Mouse (Mus musculus) heart, embryonic 16.5 days (tissue): ENCODE data around the gene Ttc41. TPM values are rescaled to one million over a fixed set of nuclear protein-coding genes. Genes with fewer than 3 reads are reported as not detected.

ENCODE experiments used
- ATAC-seq: fragments of 200-750 bp; cut with Nextera tagmentation; replicated peaks from 2 replicates; pipeline ENCODE4 v1.8.0; 2017; ENCODE audit warnings: moderate number of reproducible peaks; ENCODE audit not compliant: insufficient read depth, low FRiP score; ENCODE audit errors: extremely low read depth
- H3K27ac ChIP-seq: fragments of 300-500 bp; sonication (generic); 2 replicates; pipeline ENCODE4 v1.5.1; 2014; ENCODE audit warnings: mild to moderate bottlenecking, low read length, control low read depth, moderate library complexity
- H3K27me3 ChIP-seq: fragments of 300-500 bp; sonication (generic); 2 replicates; pipeline ENCODE4 v1.6.1; 2014; ENCODE audit warnings: low read length, mixed read lengths; ENCODE audit not compliant: control insufficient read depth, insufficient read depth
- H3K36me3 ChIP-seq: fragments of 300-500 bp; sonication (generic); 2 replicates; pipeline ENCODE4 v1.6.1; 2014; ENCODE audit not compliant: control insufficient read depth, insufficient read depth
- H3K4me1 ChIP-seq: fragments of 300-500 bp; sonication (generic); 2 replicates; pipeline ENCODE4 v1.6.1; 2014; ENCODE audit warnings: low read length, mixed read lengths; ENCODE audit not compliant: control insufficient read depth, insufficient read depth
- H3K4me2 ChIP-seq: fragments of 300-500 bp; sonication (generic); 2 replicates; pipeline ENCODE4 v1.6.1; 2014; ENCODE audit warnings: low read depth, mild to moderate bottlenecking, control low read depth, low read length
- H3K4me3 ChIP-seq: fragments of 300-500 bp; sonication (generic); 2 replicates; pipeline ENCODE4 v1.5.1; 2014; ENCODE audit warnings: mild to moderate bottlenecking, control low read depth, low read length
- H3K9ac ChIP-seq: fragments of 300-500 bp; sonication (generic); 2 replicates; pipeline ENCODE4 v1.6.1; 2014; ENCODE audit warnings: low read length, control low read depth
- H3K9me3 ChIP-seq: fragments of 300-500 bp; sonication (generic); replicated peaks from 2 replicates; pipeline ENCODE4 v1.6.1; 2016; ENCODE audit warnings: low read length; ENCODE audit not compliant: control insufficient read depth
- WGBS: fragments of 180-500 bp; shearing (Covaris S2); extraction: QIAGEN DNeasy Blood & Tissue Kit; methylation state at CpG from one replicate; pipeline ENCODE4 v1.1.7; 2014; 5-methylcytosine and 5-hydroxymethylcytosine counted together
- polyA plus RNA-seq: library from polyadenylated mRNA; unstranded; fragments of >200 nt; fragmentation: Nextera tagmentation; extraction: Ambion mirVana; gene quantifications from 2 replicates; pipeline ENCODE4 v1.2.1, GENCODE M21; 2015

Gene Ttc41
- polyA plus RNA-seq, 1 experiment from 2014 or later = 1.9 TPM

GRCm38 (mm10) chr10:86785396-86785795 is 79.8 kb downstream of the Ttc41 start:
- no peak for ATAC-seq
- no peaks in the 10 kb centered on the region for H3K36me3 ChIP-seq
- 78% methylated on average over 2 of the region's 2 CpGs for WGBS
- no peak overlapping the region for H3K9ac ChIP-seq
- no peak overlapping the region for H3K27ac ChIP-seq
- peaks cover 31% of the 10 kb centered on the region for H3K4me1 ChIP-seq
- H3K4me3 ChIP-seq = no peak overlapping the region
- no peaks in the 10 kb centered on the region for H3K9me3 ChIP-seq
- no peak overlapping the region for H3K4me2 ChIP-seq
- no peaks in the 10 kb centered on the region for H3K27me3 ChIP-seq

- H3K27ac ChIP-seq = no peak overlapping the region
- H3K36me3 ChIP-seq = no peaks in the 10 kb centered on the region
- peaks cover 25% of the 10 kb centered on the region for H3K4me1 ChIP-seq
- WGBS = 94% methylated on average over 5 of the region's 5 CpGs
- no peaks in the 10 kb centered on the region for H3K27me3 ChIP-seq
- H3K4me2 ChIP-seq = no peak overlapping the region
- H3K9ac ChIP-seq = no peak overlapping the region
- no peak for ATAC-seq
- no peak overlapping the region for H3K4me3 ChIP-seq
- no peaks in the 10 kb centered on the region for H3K9me3 ChIP-seq
Observed at GRCm38 (mm10) chr10:86786083-86786482, 80.5 kb downstream of the Ttc41 start.

GRCm38 (mm10) chr10:86788193-86788592 is 82.6 kb downstream of the Ttc41 start:
- no peak overlapping the region for H3K4me3 ChIP-seq
- no peak overlapping the region for H3K4me2 ChIP-seq
- ATAC-seq = no peak
- H3K36me3 ChIP-seq = no peaks in the 10 kb centered on the region
- no peaks in the 10 kb centered on the region for H3K9me3 ChIP-seq
- no peak overlapping the region for H3K9ac ChIP-seq
- H3K27me3 ChIP-seq = no peaks in the 10 kb centered on the region
- peaks cover 30% of the 10 kb centered on the region for H3K4me1 ChIP-seq
- 50% methylated on average over 5 of the region's 5 CpGs for WGBS
- H3K27ac ChIP-seq = no peak overlapping the region

GRCm38 (mm10) chr10:86789146-86789672 is 83.6 kb downstream of the Ttc41 start:
- 84% methylated on average over 7 of the region's 7 CpGs for WGBS

GRCm38 (mm10) chr10:86791507-86792184 is 86.0 kb downstream of the Ttc41 start:
- 57% methylated on average over 7 of the region's 7 CpGs for WGBS
- peak overlapping the region; percentile 44; the same call in 1 of the 2 replicates for H3K27ac ChIP-seq
- H3K36me3 ChIP-seq = no peaks in the 10 kb centered on the region

More at GRCm38 (mm10) chr10:86789146-86789672, 83.6 kb downstream of the Ttc41 start:
- Histone ChIP-seq H3K36me3 (no peaks in the 10 kb centered on the region), H3K4me2 (no peak overlapping the region), H3K27ac (no peak overlapping the region), H3K9me3 (no peaks in the 10 kb centered on the region), H3K4me1 (peaks cover 39% of the 10 kb centered on the region), H3K4me3 (no peak overlapping the region), H3K9ac (no peak overlapping the region), H3K27me3 (no peaks in the 10 kb centered on the region)
- ATAC-seq = no peak

GRCm38 (mm10) chr10:86793509-86793951 is 87.9 kb downstream of the Ttc41 start:
- H3K27me3 ChIP-seq = no peaks in the 10 kb centered on the region
- peak; percentile 64 for ATAC-seq
- WGBS = 51% methylated on average over 2 of the region's 2 CpGs
- peak overlapping the region; percentile 81 for H3K27ac ChIP-seq
- peaks cover 35% of the 10 kb centered on the region for H3K4me1 ChIP-seq
- H3K9me3 ChIP-seq = no peaks in the 10 kb centered on the region
- H3K36me3 ChIP-seq = no peaks in the 10 kb centered on the region
- no peak overlapping the region for H3K4me2 ChIP-seq
- H3K9ac ChIP-seq = 0 out of 2 replicates have a peak overlapping the region, but pooled peaks have one; percentile 17
- no peak overlapping the region for H3K4me3 ChIP-seq

More at GRCm38 (mm10) chr10:86791507-86792184, 86.0 kb downstream of the Ttc41 start:
- ATAC-seq = no peak
- H3K4me2 ChIP-seq = no peak overlapping the region
- H3K27me3 ChIP-seq = no peaks in the 10 kb centered on the region
- H3K4me3 ChIP-seq = no peak overlapping the region
- no peak overlapping the region for H3K9ac ChIP-seq
- H3K9me3 ChIP-seq = no peaks in the 10 kb centered on the region
- H3K4me1 ChIP-seq = peaks cover 43% of the 10 kb centered on the region

GRCm38 (mm10) chr10:86794196-86794595 is 88.6 kb downstream of the Ttc41 start:
- ATAC-seq = no peak
- 86% methylated on average over 4 of the region's 4 CpGs for WGBS
- peak overlapping the region; percentile 81 for H3K27ac ChIP-seq

GRCm38 (mm10) chr10:86794794-86795535 is 89.4 kb downstream of the Ttc41 start:
- 74% methylated on average over 9 of the region's 9 CpGs for WGBS
- peak; percentile 73 for ATAC-seq
- Histone ChIP-seq H3K4me3 (no peak overlapping the region), H3K9ac (peak overlapping the region; percentile 50), H3K4me1 (peaks cover 35% of the 10 kb centered on the region), H3K9me3 (no peaks in the 10 kb centered on the region), H3K27ac (peak overlapping the region; percentile 86), H3K4me2 (no peak overlapping the region), H3K27me3 (no peaks in the 10 kb centered on the region), H3K36me3 (no peaks in the 10 kb centered on the region)

More at GRCm38 (mm10) chr10:86794196-86794595, 88.6 kb downstream of the Ttc41 start:
- Histone ChIP-seq H3K4me3 (no peak overlapping the region), H3K27me3 (no peaks in the 10 kb centered on the region), H3K4me1 (peaks cover 35% of the 10 kb centered on the region), H3K4me2 (no peak overlapping the region), H3K9ac (no peak overlapping the region), H3K9me3 (no peaks in the 10 kb centered on the region), H3K36me3 (no peaks in the 10 kb centered on the region)
